Mouse (Mus musculus): ENCODE data around the gene Fam19a4. TPM values are rescaled to one million over a fixed set of nuclear protein-coding genes. Genes with fewer than 3 reads are reported as not detected.

Gene Fam19a4
- polyA plus RNA-seq (2012; rRNA removed), result not detected in 2 replicates

DNA sequence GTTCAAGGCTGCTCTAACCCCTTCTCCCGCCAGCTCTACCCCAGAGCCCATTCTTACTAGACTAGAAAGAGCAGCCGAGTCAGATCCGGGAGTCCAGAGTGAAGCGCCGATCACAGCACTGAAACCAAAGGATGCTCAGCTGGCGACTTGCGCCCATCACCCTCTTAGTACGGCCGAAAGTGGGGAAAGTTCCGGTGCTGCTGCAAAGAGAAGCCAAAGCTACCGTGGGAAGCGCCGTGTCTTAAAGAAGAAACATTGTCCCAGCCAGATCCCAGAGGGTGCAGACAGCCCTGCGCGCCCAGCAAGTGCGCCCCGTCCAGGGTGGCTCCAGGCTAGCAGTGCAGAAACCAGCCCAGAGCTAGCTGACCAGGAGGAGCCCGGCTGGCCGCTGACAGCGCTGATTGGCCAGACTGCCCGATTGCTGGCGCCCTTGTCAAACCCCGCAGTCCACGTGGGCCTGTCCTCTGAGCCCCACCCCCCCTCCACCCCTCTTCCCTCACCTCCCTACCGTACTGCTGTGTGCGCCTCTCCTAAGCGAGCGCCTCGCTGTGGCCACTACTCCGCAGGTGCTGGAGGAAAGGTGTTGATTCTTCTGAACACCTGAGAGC, at the start of gene Fam19a4:
Fam19a4 (minus strand) TSS at position 340 of the 608 bp plus-strand sequence.
- TF ChIP-seq CTCF (IDR thresholded peaks at IDR 0.05; ENCODE audit: extremely low read depth, insufficient read length, insufficient replicate concordance, low read depth, low read length), result no peak
- no peak for TF ChIP-seq POLR2A (IDR thresholded peaks at IDR 0.05; ENCODE audit: low read depth, low read length)
- WGBS, result 2% methylated on average over 30 of the region's 30 CpGs
- Histone ChIP-seq H3K4me3 (ENCODE audit: low read depth, low read length) (0 out of 2 replicates have a peak within 1 kb of the TSS, but pooled peaks have one; percentile 2), H3K4me1 (ENCODE audit: control insufficient read depth, insufficient read depth, insufficient read length, low read length) (no peaks in the 10 kb centered on the region; the same call in 1 of the 2 replicates), H3K27me3 (ENCODE audit: control insufficient read depth, insufficient read depth, low read length) (peaks cover 6% of the 10 kb centered on the region), H3K27ac (ENCODE audit: insufficient read depth, low read depth, low read length) (no peak within 1 kb of the TSS), H3K36me3 (ENCODE audit: control insufficient read depth, insufficient read depth, low read length) (no peaks in the 10 kb centered on the region)

DNA sequence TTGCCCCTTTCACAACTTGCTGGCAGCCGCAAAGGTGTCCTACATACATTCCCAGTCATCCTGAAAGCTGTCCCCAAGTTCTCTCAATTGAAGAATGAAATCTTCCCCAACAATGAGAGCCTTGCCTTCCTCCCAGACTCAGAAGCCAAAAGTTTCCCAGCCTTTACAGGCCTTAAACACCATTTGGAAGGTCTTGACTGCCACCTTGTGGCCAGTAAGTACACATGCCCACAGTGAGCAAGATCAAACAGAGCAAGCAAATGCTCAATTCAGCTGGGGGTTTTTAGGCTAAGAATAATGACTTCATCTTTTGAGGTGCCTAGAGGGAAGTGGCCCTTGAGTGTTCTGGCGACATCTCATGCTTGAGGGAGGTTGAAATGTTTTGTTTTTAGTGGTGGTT, 46.6 kb upstream of the Fam19a4 start:
- Histone ChIP-seq H3K27ac (ENCODE audit: insufficient read depth, low read depth, low read length) (no peak overlapping the region), H3K36me3 (ENCODE audit: control insufficient read depth, insufficient read depth, low read length) (peaks cover 1% of the 10 kb centered on the region), H3K27me3 (ENCODE audit: control insufficient read depth, insufficient read depth, low read length) (no peaks in the 10 kb centered on the region), H3K4me3 (ENCODE audit: low read depth, low read length) (no peak overlapping the region), H3K4me1 (ENCODE audit: control insufficient read depth, insufficient read depth, insufficient read length, low read length) (no peaks in the 10 kb centered on the region)
- WGBS, result 36% methylated on average over 2 of the region's 2 CpGs
- TF ChIP-seq CTCF (IDR thresholded peaks at IDR 0.05; ENCODE audit: extremely low read depth, insufficient read length, insufficient replicate concordance, low read depth, low read length) (peak; percentile 44; the same call in 1 of the 2 replicates), POLR2A (IDR thresholded peaks at IDR 0.05; ENCODE audit: low read depth, low read length) (no peak)

DNA sequence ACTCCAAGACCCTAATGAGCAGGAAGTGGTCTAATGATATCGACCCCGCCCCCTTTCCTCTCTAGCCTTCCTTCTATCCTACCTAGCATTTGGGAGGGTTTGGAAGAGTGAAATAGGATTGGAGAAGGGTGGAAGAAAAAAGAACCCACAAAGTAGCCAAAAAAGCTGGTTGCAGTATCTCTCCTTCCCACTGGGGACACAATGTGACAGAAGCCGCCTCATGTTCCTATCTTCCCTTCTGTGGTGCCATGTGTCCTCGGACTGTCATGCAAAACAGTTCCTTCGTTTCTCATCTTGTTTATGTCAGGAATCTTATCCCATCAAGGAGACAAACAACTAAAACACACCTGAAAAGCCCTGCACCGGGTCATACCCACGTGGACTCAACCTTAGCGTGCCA, 45.9 kb upstream of the Fam19a4 start:
- 83% methylated on average over 8 of the region's 8 CpGs for WGBS
- no peak overlapping the region for H3K27ac ChIP-seq (ENCODE audit: insufficient read depth, low read depth, low read length)

DNA sequence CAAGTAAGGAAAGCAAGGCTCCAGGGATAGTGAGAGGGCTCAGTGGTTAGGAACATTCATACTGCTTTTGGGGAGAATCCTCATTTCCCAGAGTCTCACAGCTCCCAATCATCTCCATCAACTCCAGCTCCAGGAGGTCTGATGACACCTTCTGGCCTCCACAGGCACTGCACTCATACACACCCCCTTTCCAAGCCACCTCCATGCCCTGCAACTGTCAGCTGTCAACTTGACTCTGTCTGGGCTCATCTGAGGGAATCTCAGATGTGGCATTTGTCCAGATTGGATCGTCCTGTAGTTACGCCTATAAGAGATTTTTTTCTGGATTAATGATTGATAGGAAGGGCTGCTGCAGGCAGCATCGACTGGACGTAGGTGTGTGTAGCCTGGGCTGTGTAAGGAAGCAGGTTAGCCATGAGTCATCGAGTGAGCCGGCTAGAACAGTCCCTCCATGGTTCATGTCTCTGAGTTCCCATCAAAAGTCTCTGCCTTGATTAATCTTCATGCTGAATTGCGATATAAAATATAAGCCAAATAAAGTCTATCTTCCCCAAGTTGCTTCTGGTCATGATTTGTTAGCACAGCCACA, 44.1 kb upstream of the Fam19a4 start:
- no peak overlapping the region for H3K27ac ChIP-seq (ENCODE audit: insufficient read depth, low read depth, low read length)
- H3K4me3 ChIP-seq (ENCODE audit: low read depth, low read length), result no peak overlapping the region
- H3K4me1 ChIP-seq (ENCODE audit: control insufficient read depth, insufficient read depth, insufficient read length, low read length), result no peaks in the 10 kb centered on the region
- H3K36me3 ChIP-seq (ENCODE audit: control insufficient read depth, insufficient read depth, low read length), result no peaks in the 10 kb centered on the region
- WGBS, result 35% methylated on average over 7 of the region's 7 CpGs
- no peaks in the 10 kb centered on the region for H3K27me3 ChIP-seq (ENCODE audit: control insufficient read depth, insufficient read depth, low read length)
- TF ChIP-seq CTCF (IDR thresholded peaks at IDR 0.05; ENCODE audit: extremely low read depth, insufficient read length, insufficient replicate concordance, low read depth, low read length) (peak; percentile 48; the same call in 1 of the 2 replicates), POLR2A (IDR thresholded peaks at IDR 0.05; ENCODE audit: low read depth, low read length) (no peak)

More for the DNA sequence above, 45.9 kb upstream of the Fam19a4 start:
- H3K4me3 ChIP-seq (ENCODE audit: low read depth, low read length), result no peak overlapping the region
- no peak for TF ChIP-seq POLR2A (IDR thresholded peaks at IDR 0.05; ENCODE audit: low read depth, low read length)
- TF ChIP-seq CTCF (IDR thresholded peaks at IDR 0.05; ENCODE audit: extremely low read depth, insufficient read length, insufficient replicate concordance, low read depth, low read length), result no peak
- H3K27me3 ChIP-seq (ENCODE audit: control insufficient read depth, insufficient read depth, low read length), result no peaks in the 10 kb centered on the region
- H3K36me3 ChIP-seq (ENCODE audit: control insufficient read depth, insufficient read depth, low read length), result no peaks in the 10 kb centered on the region
- no peaks in the 10 kb centered on the region for H3K4me1 ChIP-seq (ENCODE audit: control insufficient read depth, insufficient read depth, insufficient read length, low read length)

DNA sequence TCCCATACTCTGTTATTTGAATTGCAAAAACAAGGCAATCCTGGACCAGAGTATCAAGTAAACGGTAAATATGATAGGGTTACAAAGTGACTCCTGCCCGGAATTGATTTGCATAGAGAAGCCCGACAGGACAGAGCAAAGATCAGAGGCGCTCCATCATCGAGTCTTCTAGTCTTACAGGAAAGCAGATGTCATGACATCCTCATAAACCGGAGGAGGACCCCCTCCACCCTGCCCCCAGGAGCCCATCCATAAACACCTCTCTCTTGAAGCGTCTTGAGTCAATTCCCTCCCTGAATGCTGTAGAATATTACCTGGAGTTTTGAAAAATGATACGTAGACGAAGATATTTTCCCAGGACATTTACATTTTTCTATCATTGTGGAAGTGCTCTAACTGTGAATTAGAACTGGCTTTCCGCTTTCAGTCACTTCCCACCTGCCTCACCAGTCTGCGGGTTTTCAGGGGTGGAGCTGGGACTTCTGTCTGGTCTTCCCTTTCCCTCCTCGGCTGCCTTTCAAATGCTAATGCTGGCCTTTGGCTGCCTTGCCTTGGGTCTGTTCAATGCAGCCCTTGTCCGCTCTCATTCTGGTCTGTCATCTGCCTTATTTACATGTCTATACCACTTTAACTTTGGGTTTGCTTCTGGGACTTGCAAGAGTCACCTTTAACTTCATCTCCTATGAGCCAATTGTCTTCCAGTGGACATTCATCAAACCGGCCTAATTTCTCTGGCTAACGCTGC, 41.9 kb upstream of the Fam19a4 start:
- Histone ChIP-seq H3K27ac (ENCODE audit: insufficient read depth, low read depth, low read length) (no peak overlapping the region), H3K27me3 (ENCODE audit: control insufficient read depth, insufficient read depth, low read length) (no peaks in the 10 kb centered on the region), H3K4me1 (ENCODE audit: control insufficient read depth, insufficient read depth, insufficient read length, low read length) (no peaks in the 10 kb centered on the region), H3K4me3 (ENCODE audit: low read depth, low read length) (no peak overlapping the region), H3K36me3 (ENCODE audit: control insufficient read depth, insufficient read depth, low read length) (no peaks in the 10 kb centered on the region)
- WGBS, result 23% methylated on average over 15 of the region's 15 CpGs
- TF ChIP-seq POLR2A (IDR thresholded peaks at IDR 0.05; ENCODE audit: low read depth, low read length), result no peak

DNA sequence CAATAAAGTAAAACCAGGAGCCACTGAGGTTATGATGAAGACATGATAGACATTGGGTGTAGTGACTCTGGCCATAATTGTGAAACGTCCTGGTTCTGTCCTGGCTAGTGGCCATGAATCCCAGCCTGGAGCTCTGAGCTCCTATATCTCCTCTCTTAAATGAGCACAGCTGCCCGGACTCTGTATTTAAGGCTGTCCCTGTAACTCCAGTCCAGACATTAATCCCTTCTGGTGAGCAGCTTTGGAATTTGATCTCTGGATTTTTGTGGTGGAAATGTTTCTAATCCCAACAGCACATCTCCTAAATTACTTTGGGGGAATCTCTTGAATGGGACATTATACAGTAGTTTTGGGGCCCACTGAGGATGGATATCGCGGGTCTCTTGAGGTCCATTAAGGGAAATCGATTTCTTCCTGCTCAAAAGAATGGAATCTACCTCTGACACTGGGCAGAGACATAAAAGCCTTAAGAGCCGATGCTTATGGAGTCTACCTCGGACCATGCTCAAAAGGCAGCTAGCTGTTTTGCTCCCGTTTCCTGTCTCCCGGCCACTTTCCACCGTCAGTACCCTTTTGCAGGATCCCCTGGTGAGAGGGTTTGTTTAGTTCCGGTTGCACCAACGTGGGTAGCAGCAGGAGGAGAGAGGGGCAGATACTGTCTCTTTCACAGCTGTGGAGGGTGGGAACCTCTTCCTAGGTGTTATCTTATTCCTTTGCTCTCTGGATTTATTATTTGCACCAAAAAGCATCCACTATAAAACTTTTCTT, 41.2 kb upstream of the Fam19a4 start:
- no peak overlapping the region for H3K4me3 ChIP-seq (ENCODE audit: low read depth, low read length)
- H3K4me1 ChIP-seq (ENCODE audit: control insufficient read depth, insufficient read depth, insufficient read length, low read length), result no peaks in the 10 kb centered on the region
- H3K27me3 ChIP-seq (ENCODE audit: control insufficient read depth, insufficient read depth, low read length), result no peaks in the 10 kb centered on the region
- H3K36me3 ChIP-seq (ENCODE audit: control insufficient read depth, insufficient read depth, low read length), result no peaks in the 10 kb centered on the region
- TF ChIP-seq CTCF (IDR thresholded peaks at IDR 0.05; ENCODE audit: extremely low read depth, insufficient read length, insufficient replicate concordance, low read depth, low read length), result no peak
- no peak for TF ChIP-seq POLR2A (IDR thresholded peaks at IDR 0.05; ENCODE audit: low read depth, low read length)
- WGBS, result 35% methylated on average over 12 of the region's 12 CpGs
- no peak overlapping the region for H3K27ac ChIP-seq (ENCODE audit: insufficient read depth, low read depth, low read length)

Data from small intestine, adult 2 months (tissue).